Mouse (Mus musculus): ENCODE results near the gene Sema5b.

DNA sequence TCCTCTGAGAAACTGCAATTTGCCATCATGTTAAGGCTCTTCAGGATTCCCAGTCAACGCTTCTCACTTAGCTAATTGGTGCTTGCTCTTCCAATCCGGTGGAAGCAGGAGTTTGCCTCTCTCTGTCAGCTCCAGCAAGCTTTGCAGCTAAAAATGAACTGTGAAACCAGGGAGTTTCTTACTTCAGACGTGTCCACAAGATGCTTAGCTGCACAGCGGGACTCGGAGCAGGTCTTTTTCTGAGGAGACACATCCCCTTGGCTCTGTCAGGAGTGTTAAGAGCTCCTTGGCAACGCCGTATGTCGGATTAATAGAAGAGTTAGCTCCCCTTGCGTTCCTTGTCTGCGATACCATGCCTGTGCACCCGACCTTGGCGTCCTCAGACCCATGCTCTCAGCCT, 29.7 kb downstream of the Sema5b start:
- TF ChIP-seq CTCF (IDR thresholded peaks at IDR 0.05; ENCODE audit: low read depth) (no peak), EP300 (IDR thresholded peaks at IDR 0.05; ENCODE audit: low read depth) (no peak)

All from liver, embryonic 14.5 days (tissue).